Mouse (Mus musculus) limb, embryonic 14.5 days (tissue): ENCODE data around the gene Arl3. TPM values are rescaled to one million over a fixed set of nuclear protein-coding genes. Genes with fewer than 3 reads are reported as not detected.
A peak's percentile ranks its signal among the peaks of the same experiment; 100 is the strongest.

Source experiments
- ATAC-seq: fragments of 200-750 bp; cut with Nextera tagmentation; 2 replicates; pipeline ENCODE4 v1.8.0; 2017; ENCODE audit warnings: low read depth, moderate number of reproducible peaks, moderate TSS enrichment; ENCODE audit not compliant: low FRiP score
- DNase-seq: peaks from one replicate; pipeline ENCODE4 v3.0.0-alpha.2; 2015; ENCODE audit warnings: low spot score
- H3K27ac ChIP-seq: fragments of 300-500 bp; sonication (generic); replicated peaks from 2 replicates; pipeline ENCODE4 v1.5.1; 2014; ENCODE audit warnings: low read depth, mild to moderate bottlenecking, low read length, moderate library complexity, mixed read lengths
- H3K27me3 ChIP-seq: fragments of 300-500 bp; sonication (generic); 2 replicates; pipeline ENCODE4 v1.6.1; 2014; ENCODE audit warnings: low read length, mixed read lengths; ENCODE audit not compliant: control insufficient read depth, insufficient read depth
- H3K36me3 ChIP-seq: fragments of 300-500 bp; sonication (generic); 2 replicates; pipeline ENCODE4 v1.6.1; 2014; ENCODE audit warnings: mild to moderate bottlenecking, low read length, moderate library complexity, mixed read lengths; ENCODE audit not compliant: control insufficient read depth, insufficient read depth
- H3K4me1 ChIP-seq: fragments of 300-500 bp; sonication (generic); 2 replicates; pipeline ENCODE4 v1.6.1; 2014; ENCODE audit warnings: antibody characterized with exemption, low read length, mixed read lengths; ENCODE audit not compliant: control insufficient read depth, insufficient read depth
- H3K4me2 ChIP-seq: fragments of 300-500 bp; sonication (generic); replicated peaks from 2 replicates; pipeline ENCODE4 v1.6.1; 2014; ENCODE audit warnings: low read depth, mild to moderate bottlenecking, low read length, moderate library complexity; ENCODE audit not compliant: severe bottlenecking
- H3K4me3 ChIP-seq: fragments of 300-500 bp; sonication (generic); replicated peaks from 2 replicates; pipeline ENCODE4 v1.5.1; 2014; ENCODE audit warnings: low read length
- H3K9ac ChIP-seq: fragments of 300-500 bp; sonication (generic); 2 replicates; pipeline ENCODE4 v1.6.1; 2014; ENCODE audit warnings: mild to moderate bottlenecking, low read depth, low read length, moderate library complexity; ENCODE audit not compliant: severe bottlenecking
- H3K9me3 ChIP-seq: fragments of 300-500 bp; sonication (generic); 2 replicates; pipeline ENCODE4 v1.6.1; 2016; ENCODE audit warnings: low read length; ENCODE audit not compliant: control insufficient read depth
- POLR2A ChIP-seq: fragments of 200-500 bp; IDR thresholded peaks from 2 replicates; pipeline ENCODE4 v1.8.0; 2012; ENCODE audit warnings: inconsistent platforms, mild to moderate bottlenecking, moderate library complexity, borderline replicate concordance; ENCODE audit not compliant: insufficient read depth, insufficient read length; ENCODE audit errors: extremely low read depth
- WGBS: fragments of 180-500 bp; shearing (Covaris S2); extraction: QIAGEN DNeasy Blood & Tissue Kit; methylation state at CpG from one replicate; pipeline ENCODE4 v1.1.7; 2014; 5-methylcytosine and 5-hydroxymethylcytosine counted together
- polyA plus RNA-seq, 2 experiments: library from polyadenylated mRNA; depleted of rRNA in 1 of 2; stranded (reverse) in 1 of 2; unstranded in 1 of 2; fragments of >200 nt; fragmentation: Nextera tagmentation in 1 of 2; extraction: Ambion mirVana in 1 of 2; gene quantifications; 2 replicates each; pipeline versions ENCODE4 v1.2.1 to v1.2.3; 2012 to 2014

Arl3 gene
- polyA plus RNA-seq, 2 experiments, result 87.2 to 120 TPM

GRCm38 (mm10) chr19:46599375-46600256 lies 26.6 kb upstream of the Arl3 start:
- 22% methylated on average over 22 of the region's 22 CpGs for WGBS
- TF ChIP-seq POLR2A, result no peak
- peaks cover 10% of the 10 kb centered on the region; the same call in 1 of the 2 replicates for H3K4me1 ChIP-seq
- peaks cover 26% of the 10 kb centered on the region for H3K36me3 ChIP-seq
- no peak for DNase-seq
- H3K27me3 ChIP-seq, result no peaks in the 10 kb centered on the region
- H3K9ac ChIP-seq, result peak overlapping the region; percentile 77
- peak overlapping the region; percentile 80 for H3K4me3 ChIP-seq
- H3K4me2 ChIP-seq, result peak overlapping the region; percentile 88
- no peaks in the 10 kb centered on the region for H3K9me3 ChIP-seq
- no peak overlapping the region for H3K27ac ChIP-seq
- ATAC-seq, result no peak

- Histone ChIP-seq H3K9ac (peak within 1 kb of the TSS; percentile 77), H3K4me3 (peak within 1 kb of the TSS; percentile 80), H3K9me3 (no peaks in the 10 kb centered on the region), H3K4me1 (peaks cover 10% of the 10 kb centered on the region; the same call in 1 of the 2 replicates), H3K4me2 (peak within 1 kb of the TSS; percentile 88), H3K27ac (no peak within 1 kb of the TSS), H3K36me3 (peaks cover 23% of the 10 kb centered on the region), H3K27me3 (no peaks in the 10 kb centered on the region)
- DNase-seq (peak; percentile 99), ATAC-seq (peak; percentile 99)
- 0 out of 2 replicates have a peak, but pooled peaks have one; percentile 45 for TF ChIP-seq POLR2A
- WGBS, result under 1% methylated on average over 19 of the region's 22 CpGs
Measured at GRCm38 (mm10) chr19:46598720-46599252, 25.8 kb upstream of the Arl3 start, which contains the start of gene Wbp1l. TSS of gene Wbp1l (plus strand) at chr19:46599084.

- H3K4me2 ChIP-seq, result peak overlapping the region; percentile 35
- H3K9ac ChIP-seq, result no peak overlapping the region
- no peak for TF ChIP-seq POLR2A
- no peak for DNase-seq
- H3K36me3 ChIP-seq, result peaks cover 23% of the 10 kb centered on the region
- H3K4me3 ChIP-seq, result peak overlapping the region; percentile 12; the same call in 1 of the 2 replicates
- H3K9me3 ChIP-seq, result no peaks in the 10 kb centered on the region
- 79% methylated on average over 4 of the region's 4 CpGs for WGBS
- H3K27ac ChIP-seq, result no peak overlapping the region
- H3K4me1 ChIP-seq, result peaks cover 10% of the 10 kb centered on the region; the same call in 1 of the 2 replicates
- no peaks in the 10 kb centered on the region for H3K27me3 ChIP-seq
- ATAC-seq, result no peak
Measured at GRCm38 (mm10) chr19:46598187-46598586, 25.2 kb upstream of the Arl3 start.

- DNase-seq (no peak), ATAC-seq (no peak)
- Histone ChIP-seq H3K9ac (no peak overlapping the region), H3K4me1 (no peaks in the 10 kb centered on the region), H3K4me3 (no peak overlapping the region), H3K36me3 (peaks cover 45% of the 10 kb centered on the region), H3K27me3 (no peaks in the 10 kb centered on the region), H3K4me2 (no peak overlapping the region), H3K27ac (no peak overlapping the region), H3K9me3 (no peaks in the 10 kb centered on the region)
- no peak for TF ChIP-seq POLR2A
- WGBS, result 90% methylated on average over 9 of the region's 9 CpGs
Measured at GRCm38 (mm10) chr19:46592751-46593439, 19.9 kb upstream of the Arl3 start.

GRCm38 (mm10) chr19:46591575-46591974 lies 18.6 kb upstream of the Arl3 start:
- Histone ChIP-seq H3K4me1 (no peaks in the 10 kb centered on the region), H3K4me3 (no peak overlapping the region), H3K4me2 (no peak overlapping the region), H3K9ac (no peak overlapping the region), H3K9me3 (no peaks in the 10 kb centered on the region), H3K36me3 (peaks cover 43% of the 10 kb centered on the region), H3K27ac (no peak overlapping the region), H3K27me3 (no peaks in the 10 kb centered on the region)
- ATAC-seq (no peak), DNase-seq (no peak)
- WGBS, result 72% methylated on average over 6 of the region's 6 CpGs
- no peak for TF ChIP-seq POLR2A
